Mouse (Mus musculus) spleen, postnatal 36 days (tissue): ENCODE measurements at regions not wholly inside any gene's neighbourhood (a gene's known extent, or its start where the extent isn't known, plus 50 kb on each side); places are given as distances from the start of the nearest gene placed in this dataset.

ENCODE experiments used
- DNase-seq, 2 experiments: peaks; one replicate each; pipeline ENCODE4 v3.0.0; 2022; ENCODE audit warnings: low spot score in 2 of 2, mixed read lengths in 1 of 2

- no peak for DNase-seq
Measured at GRCm38 (mm10) chr13:47862896-47863295, 398.1 kb upstream of the Id4 start.

- no peak for DNase-seq
Measured at GRCm38 (mm10) chr13:47868656-47869055, 392.4 kb upstream of the Id4 start.

GRCm38 (mm10) chr13:47869670-47870532, 391.1 kb upstream of the Id4 start:
- DNase-seq: no peak

- DNase-seq: no peak
Measured at GRCm38 (mm10) chr13:47872645-47873044, 388.4 kb upstream of the Id4 start.

GRCm38 (mm10) chr13:47892569-47892968, 368.5 kb upstream of the Id4 start:
- no peak for DNase-seq

- no peak for DNase-seq
Measured at GRCm38 (mm10) chr13:47894331-47894730, 366.7 kb upstream of the Id4 start.

GRCm38 (mm10) chr13:47895256-47895655, 365.8 kb upstream of the Id4 start:
- DNase-seq: no peak

GRCm38 (mm10) chr13:47896646-47897045, 364.4 kb upstream of the Id4 start:
- DNase-seq: no peak

GRCm38 (mm10) chr13:47909851-47910530, 351.0 kb upstream of the Id4 start:
- no peak for DNase-seq

- no peak for DNase-seq
Measured at GRCm38 (mm10) chr13:47910531-47910910, 350.5 kb upstream of the Id4 start.

- no peak for DNase-seq
Measured at GRCm38 (mm10) chr13:47916456-47916855, 344.6 kb upstream of the Id4 start.

- DNase-seq: no peak
Measured at GRCm38 (mm10) chr13:47917370-47917769, 343.7 kb upstream of the Id4 start.

GRCm38 (mm10) chr13:47921044-47921443, 340.0 kb upstream of the Id4 start:
- DNase-seq: no peak

GRCm38 (mm10) chr13:47940696-47941095, 320.3 kb upstream of the Id4 start:
- no peak for DNase-seq

- no peak for DNase-seq
Measured at GRCm38 (mm10) chr13:47942368-47942787, 318.6 kb upstream of the Id4 start.

GRCm38 (mm10) chr13:47943645-47944044, 317.4 kb upstream of the Id4 start:
- no peak for DNase-seq

GRCm38 (mm10) chr13:47948098-47948865, 312.7 kb upstream of the Id4 start:
- no peak for DNase-seq

GRCm38 (mm10) chr13:47950456-47950855, 310.6 kb upstream of the Id4 start:
- no peak for DNase-seq

GRCm38 (mm10) chr13:47951043-47951442, 310.0 kb upstream of the Id4 start:
- no peak for DNase-seq

GRCm38 (mm10) chr13:47952946-47953345, 308.1 kb upstream of the Id4 start:
- DNase-seq: no peak

- DNase-seq: no peak
Measured at GRCm38 (mm10) chr13:47953776-47954175, 307.3 kb upstream of the Id4 start.

- no peak for DNase-seq
Measured at GRCm38 (mm10) chr13:47955504-47955903, 305.5 kb upstream of the Id4 start.
